Mouse (Mus musculus) embryonic facial prominence, embryonic 14.5 days (tissue): ENCODE measurements around the gene Gadd45g. TPM values are rescaled to one million over a fixed set of nuclear protein-coding genes. Genes with fewer than 3 reads are reported as not detected.
A peak's percentile ranks its signal among the peaks of the same experiment; 100 is the strongest.

Experiments
- ATAC-seq: fragments of 200-750 bp; cut with Nextera tagmentation; 2 replicates; pipeline ENCODE4 v1.8.0; 2017; ENCODE audit warnings: low read depth, moderate number of reproducible peaks, moderate TSS enrichment
- DNase-seq: peaks from one replicate; pipeline ENCODE4 v3.0.0-alpha.2; 2015; ENCODE audit warnings: low spot score
- H3K27ac ChIP-seq: fragments of 300-500 bp; sonication (generic); replicated peaks from 2 replicates; pipeline ENCODE4 v1.5.1; 2014; ENCODE audit warnings: low read depth, mild to moderate bottlenecking, low read length, moderate library complexity
- H3K27me3 ChIP-seq: fragments of 300-500 bp; sonication (generic); replicated peaks from 2 replicates; pipeline ENCODE4 v1.6.1; 2014; ENCODE audit warnings: low read length; ENCODE audit not compliant: control insufficient read depth, insufficient read depth
- H3K36me3 ChIP-seq: fragments of 300-500 bp; sonication (generic); 2 replicates; pipeline ENCODE4 v1.6.1; 2014; ENCODE audit warnings: low read length, mixed read lengths; ENCODE audit not compliant: control insufficient read depth, insufficient read depth
- H3K4me1 ChIP-seq: fragments of 300-500 bp; sonication (generic); 2 replicates; pipeline ENCODE4 v1.6.1; 2014; ENCODE audit warnings: antibody characterized with exemption, low read length; ENCODE audit not compliant: control insufficient read depth, insufficient read depth
- H3K4me2 ChIP-seq: fragments of 300-500 bp; sonication (generic); 2 replicates; pipeline ENCODE4 v1.6.1; 2014; ENCODE audit warnings: low read depth, mild to moderate bottlenecking, low read length, moderate library complexity, mixed read lengths
- H3K4me3 ChIP-seq: fragments of 300-500 bp; sonication (generic); 2 replicates; pipeline ENCODE4 v1.5.1; 2014; ENCODE audit warnings: low read depth, mild to moderate bottlenecking, low read length
- H3K9ac ChIP-seq: fragments of 300-500 bp; sonication (generic); 2 replicates; pipeline ENCODE4 v1.6.1; 2014; ENCODE audit warnings: low read depth, mild to moderate bottlenecking, low read length, moderate library complexity, mixed read lengths
- H3K9me3 ChIP-seq: fragments of 300-500 bp; sonication (generic); 2 replicates; pipeline ENCODE4 v1.6.1; 2016; ENCODE audit warnings: low read length; ENCODE audit not compliant: control insufficient read depth
- WGBS: fragments of 180-500 bp; shearing (Covaris S2); extraction: QIAGEN DNeasy Blood & Tissue Kit; methylation state at CpG from one replicate; pipeline ENCODE4 v1.1.7; 2014; 5-methylcytosine and 5-hydroxymethylcytosine counted together
- polyA plus RNA-seq: library from polyadenylated mRNA; unstranded; fragments of >200 nt; fragmentation: Nextera tagmentation; extraction: Ambion mirVana; gene quantifications from 2 replicates; pipeline ENCODE4 v1.2.1, GENCODE M21; 2014

Gadd45g gene
- polyA plus RNA-seq, 1 experiment from 2014 or later = 57.3 TPM

DNA sequence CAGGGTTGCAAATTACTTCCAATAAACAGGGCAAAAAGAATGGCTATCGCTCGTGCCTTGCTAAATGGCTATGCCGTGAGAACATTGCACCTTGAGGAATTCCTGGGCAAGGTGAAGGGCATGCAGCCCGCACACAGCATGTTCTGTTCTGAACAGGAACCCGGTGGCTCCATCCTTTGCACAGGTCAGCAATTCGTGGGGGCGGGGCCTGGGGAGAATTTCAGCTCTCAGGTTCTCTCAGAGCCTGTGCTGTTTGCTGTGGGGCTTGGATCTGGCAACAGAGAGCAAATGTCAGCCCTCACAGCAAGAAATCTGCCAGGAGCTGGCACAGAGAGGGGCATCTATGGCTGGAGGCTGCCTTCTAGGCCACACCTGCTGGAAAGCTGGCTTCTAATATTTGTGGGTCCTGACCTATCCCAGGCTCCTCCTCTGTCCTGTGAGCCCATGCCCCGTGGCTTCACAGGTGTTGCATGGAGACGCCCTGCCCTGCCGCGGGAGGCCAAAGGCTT is 19.7 kb downstream of the Gadd45g start:
- no peak overlapping the region for H3K27ac ChIP-seq
- no peak overlapping the region for H3K4me2 ChIP-seq
- DNase-seq (no peak), ATAC-seq (no peak)
- no peak overlapping the region for H3K9ac ChIP-seq
- no peaks in the 10 kb centered on the region for H3K36me3 ChIP-seq
- H3K4me3 ChIP-seq = no peak overlapping the region
- 42% methylated on average over 11 of the region's 11 CpGs for WGBS
- H3K4me1 ChIP-seq = no peaks in the 10 kb centered on the region
- H3K9me3 ChIP-seq = no peaks in the 10 kb centered on the region
- no peaks in the 10 kb centered on the region for H3K27me3 ChIP-seq

DNA sequence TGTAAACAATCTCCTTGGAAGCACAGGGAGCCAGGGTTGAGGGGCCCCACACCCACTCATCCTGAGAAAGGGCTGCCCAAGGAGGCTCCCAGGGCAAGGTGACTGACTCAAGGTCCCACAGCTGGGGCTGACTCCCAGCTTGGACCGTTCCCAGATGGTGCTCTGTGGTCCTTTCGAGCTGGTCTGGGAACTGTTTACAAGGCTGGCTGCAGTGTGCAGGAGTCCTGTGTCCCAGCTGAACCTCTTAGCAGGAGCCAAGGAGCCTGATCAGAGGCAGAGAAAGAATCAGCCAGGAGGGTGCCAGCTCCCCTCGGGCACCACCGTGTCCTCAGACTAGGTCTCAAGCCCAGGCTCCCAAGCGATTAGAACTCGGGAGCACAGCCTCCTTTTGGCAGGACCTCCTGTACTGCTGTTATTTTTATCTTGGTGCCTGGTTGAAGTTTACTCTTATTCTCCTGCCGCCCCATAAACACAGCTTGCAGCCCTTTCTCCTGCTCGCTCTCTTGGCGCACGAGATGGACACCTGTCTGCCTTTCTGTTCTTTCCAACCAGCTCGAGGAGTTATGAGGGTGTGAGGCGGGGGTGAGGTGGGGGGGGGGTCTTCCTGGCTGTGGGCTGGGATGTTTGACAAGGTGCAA is 22.1 kb downstream of the Gadd45g start:
- 46% methylated on average over 11 of the region's 12 CpGs for WGBS
- ATAC-seq (0 out of 2 replicates have a peak, but pooled peaks have one; percentile 55), DNase-seq (no peak)
- Histone ChIP-seq H3K27ac (no peak overlapping the region), H3K27me3 (no peaks in the 10 kb centered on the region), H3K4me2 (no peak overlapping the region), H3K4me1 (no peaks in the 10 kb centered on the region), H3K4me3 (no peak overlapping the region), H3K9ac (no peak overlapping the region), H3K9me3 (no peaks in the 10 kb centered on the region), H3K36me3 (no peaks in the 10 kb centered on the region)

DNA sequence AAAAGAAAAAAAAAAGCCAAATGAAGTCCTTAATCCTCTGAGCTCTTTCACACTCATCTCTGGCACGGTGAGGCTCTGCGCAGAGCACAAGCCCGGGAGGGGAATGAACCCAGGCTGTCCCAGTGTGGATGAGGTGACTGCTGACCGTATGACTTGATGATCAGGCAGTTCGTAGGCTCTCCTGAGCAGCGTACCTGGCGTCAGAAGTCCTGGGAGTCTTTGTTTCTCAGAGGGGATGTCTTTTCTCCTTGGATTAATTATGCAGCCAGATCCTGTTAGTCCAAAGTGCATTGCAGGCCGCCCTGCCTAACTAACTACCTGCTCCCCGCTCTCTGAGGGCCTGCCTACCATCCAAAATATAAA is 22.6 kb downstream of the Gadd45g start:
- no peak overlapping the region for H3K4me2 ChIP-seq
- no peak for ATAC-seq
- H3K9ac ChIP-seq = no peak overlapping the region
- 68% methylated on average over 9 of the region's 9 CpGs for WGBS
- no peaks in the 10 kb centered on the region for H3K27me3 ChIP-seq
- no peak for DNase-seq
- H3K4me3 ChIP-seq = no peak overlapping the region
- H3K36me3 ChIP-seq = no peaks in the 10 kb centered on the region
- no peaks in the 10 kb centered on the region for H3K4me1 ChIP-seq
- no peaks in the 10 kb centered on the region for H3K9me3 ChIP-seq
- no peak overlapping the region for H3K27ac ChIP-seq

DNA sequence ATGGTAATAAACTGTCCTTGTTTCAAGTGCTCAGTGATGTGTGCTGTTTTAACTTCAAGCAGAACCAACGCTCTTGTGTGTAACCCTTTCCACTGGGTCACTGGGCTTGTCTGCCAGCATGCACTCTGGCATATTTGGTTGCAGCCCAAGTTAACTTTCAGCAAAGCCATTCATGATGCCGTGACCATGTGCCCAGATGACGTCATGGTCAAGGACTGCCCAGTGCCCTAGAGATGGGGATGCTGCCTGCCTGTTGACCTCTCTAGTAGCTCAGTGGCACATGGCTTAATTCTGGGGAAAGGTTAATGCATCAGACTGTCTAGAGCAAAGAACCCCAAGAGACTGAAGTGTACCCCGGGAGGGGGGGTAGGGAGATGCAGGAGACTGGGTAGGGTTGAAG is 24.7 kb downstream of the Gadd45g start:
- no peaks in the 10 kb centered on the region for H3K9me3 ChIP-seq
- H3K4me2 ChIP-seq = no peak overlapping the region
- no peak overlapping the region for H3K4me3 ChIP-seq
- 0 out of 2 replicates have a peak, but pooled peaks cover 3% of the 10 kb centered on the region for H3K4me1 ChIP-seq
- H3K27me3 ChIP-seq = no peaks in the 10 kb centered on the region
- no peak for ATAC-seq
- H3K9ac ChIP-seq = no peak overlapping the region
- 84% methylated on average over 4 of the region's 4 CpGs for WGBS
- no peak overlapping the region for H3K27ac ChIP-seq
- no peaks in the 10 kb centered on the region for H3K36me3 ChIP-seq
- no peak for DNase-seq

DNA sequence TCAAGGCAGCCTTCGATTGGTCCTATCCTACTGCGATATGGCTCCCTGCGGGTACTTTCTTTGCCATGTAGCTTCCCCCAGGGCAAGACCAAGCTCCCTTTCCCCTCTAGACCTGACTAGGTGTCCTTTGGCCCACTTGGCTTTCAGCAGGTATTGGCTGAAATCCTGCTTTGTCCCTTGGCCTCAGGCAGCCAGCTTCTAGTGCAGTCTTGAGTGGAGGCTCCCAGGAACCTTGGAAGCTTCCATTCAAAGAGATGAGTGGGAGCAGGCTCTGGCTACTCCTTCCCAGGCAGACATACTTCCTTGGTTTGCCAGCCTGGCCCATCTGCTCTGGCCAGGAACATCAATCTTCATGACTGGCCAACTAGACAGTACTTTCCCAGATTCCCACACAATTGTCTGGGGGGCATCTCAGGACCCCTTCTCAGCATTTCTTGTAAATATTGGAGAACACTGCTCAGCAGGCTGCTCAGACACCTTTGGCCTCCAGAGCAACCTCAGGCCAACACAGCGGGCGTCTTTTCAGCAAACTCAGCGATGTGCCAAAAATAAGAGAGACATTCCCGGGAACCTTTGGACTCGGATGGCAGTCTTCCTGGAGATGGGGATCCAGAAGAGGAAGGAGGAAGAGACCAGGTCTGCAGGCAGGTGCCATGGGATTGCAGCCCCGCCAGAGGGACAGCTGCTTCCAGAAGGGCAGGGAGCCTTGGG is 25.9 kb downstream of the Gadd45g start:
- DNase-seq = no peak
- Histone ChIP-seq H3K4me1 (0 out of 2 replicates have a peak, but pooled peaks cover 7% of the 10 kb centered on the region), H3K4me3 (no peak overlapping the region), H3K36me3 (no peaks in the 10 kb centered on the region), H3K9me3 (no peaks in the 10 kb centered on the region), H3K9ac (no peak overlapping the region), H3K4me2 (no peak overlapping the region), H3K27me3 (no peaks in the 10 kb centered on the region), H3K27ac (no peak overlapping the region)
- 88% methylated on average over 9 of the region's 9 CpGs for WGBS
- ATAC-seq = no peak

DNA sequence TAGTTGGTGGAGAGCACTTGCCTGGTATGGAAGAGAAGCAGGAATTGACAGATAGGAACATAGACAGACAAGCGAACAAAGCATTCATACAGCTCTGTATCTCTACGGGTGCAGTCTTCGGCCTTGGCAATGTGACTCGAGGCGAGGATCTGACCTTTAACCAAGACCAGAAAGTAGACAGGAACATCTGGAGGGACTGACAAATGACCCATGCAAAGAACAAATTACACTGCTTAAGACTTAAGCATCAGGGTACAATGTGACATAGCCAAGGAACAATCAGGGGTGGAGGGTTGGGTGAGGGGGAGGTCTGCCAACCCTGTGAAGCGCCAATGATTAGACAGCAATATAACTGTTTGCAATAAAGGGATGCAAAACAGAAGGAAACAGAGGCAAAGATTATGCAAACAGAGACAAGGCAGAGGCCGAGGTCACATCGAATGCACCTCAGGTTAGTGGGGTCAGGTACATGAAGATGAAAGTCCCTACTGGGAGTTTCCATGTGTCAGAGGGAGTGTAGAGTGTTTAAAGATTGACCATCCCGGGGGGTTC is 26.6 kb downstream of the Gadd45g start:
- Histone ChIP-seq H3K27me3 (no peaks in the 10 kb centered on the region), H3K36me3 (no peaks in the 10 kb centered on the region), H3K27ac (no peak overlapping the region), H3K9me3 (no peaks in the 10 kb centered on the region), H3K4me3 (no peak overlapping the region), H3K4me1 (0 out of 2 replicates have a peak, but pooled peaks cover 7% of the 10 kb centered on the region), H3K4me2 (no peak overlapping the region), H3K9ac (no peak overlapping the region)
- ATAC-seq (no peak), DNase-seq (no peak)
- WGBS = 84% methylated on average over 9 of the region's 9 CpGs

DNA sequence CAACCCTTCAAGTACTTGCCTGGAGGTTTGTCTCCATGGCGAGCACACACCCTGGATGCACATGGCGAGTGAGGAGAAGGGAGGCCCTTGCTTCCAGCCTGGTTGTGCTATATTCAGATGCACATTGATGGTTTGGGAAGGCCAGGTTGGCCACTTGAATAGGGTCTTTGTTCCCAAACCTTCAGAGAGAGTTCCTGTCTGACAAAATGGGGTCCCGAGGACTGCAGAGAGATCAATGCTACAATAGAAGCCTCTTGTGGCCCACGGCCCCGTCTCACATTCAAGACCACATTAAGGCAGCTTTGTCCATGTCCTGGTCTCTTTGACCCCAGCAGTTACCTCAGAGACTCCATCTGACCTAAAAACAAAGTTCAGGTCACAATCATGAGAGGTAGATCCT is 27.3 kb downstream of the Gadd45g start:
- Histone ChIP-seq H3K9me3 (no peaks in the 10 kb centered on the region), H3K4me2 (no peak overlapping the region), H3K36me3 (no peaks in the 10 kb centered on the region), H3K27ac (no peak overlapping the region), H3K4me3 (no peak overlapping the region), H3K27me3 (no peaks in the 10 kb centered on the region), H3K9ac (no peak overlapping the region), H3K4me1 (0 out of 2 replicates have a peak, but pooled peaks cover 7% of the 10 kb centered on the region)
- DNase-seq = no peak
- ATAC-seq = no peak
- 69% methylated on average over 5 of the region's 5 CpGs for WGBS

DNA sequence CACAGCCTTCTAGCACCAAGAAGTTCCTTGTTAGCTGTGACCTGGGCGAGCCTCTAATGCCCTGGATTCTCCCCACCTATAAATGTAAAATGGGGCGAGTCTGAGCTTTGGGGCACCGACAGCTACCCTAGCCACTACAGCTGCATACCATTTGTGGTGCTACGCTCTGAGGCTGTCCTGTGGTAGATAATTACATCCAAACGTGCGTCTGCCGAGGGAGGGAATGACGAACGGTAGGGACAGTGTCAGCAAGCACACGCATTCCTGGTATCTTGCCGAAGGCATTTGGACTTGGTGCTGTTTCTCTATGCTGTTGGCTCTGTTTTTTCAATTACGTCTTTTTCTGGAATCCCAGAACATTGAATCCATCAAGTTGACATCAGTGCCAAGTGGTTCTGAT is 29.7 kb downstream of the Gadd45g start:
- Histone ChIP-seq H3K27me3 (no peaks in the 10 kb centered on the region), H3K27ac (no peak overlapping the region), H3K9me3 (no peaks in the 10 kb centered on the region), H3K36me3 (no peaks in the 10 kb centered on the region), H3K4me1 (0 out of 2 replicates have a peak, but pooled peaks cover 7% of the 10 kb centered on the region), H3K9ac (no peak overlapping the region), H3K4me3 (no peak overlapping the region), H3K4me2 (no peak overlapping the region)
- DNase-seq (peak; percentile 38), ATAC-seq (peak; percentile 26; the same call in 1 of the 2 replicates)
- 35% methylated on average over 12 of the region's 12 CpGs for WGBS
